Comparison of ENCODE assay signal across 16 mouse cellular contexts in the genomic region with DNA sequence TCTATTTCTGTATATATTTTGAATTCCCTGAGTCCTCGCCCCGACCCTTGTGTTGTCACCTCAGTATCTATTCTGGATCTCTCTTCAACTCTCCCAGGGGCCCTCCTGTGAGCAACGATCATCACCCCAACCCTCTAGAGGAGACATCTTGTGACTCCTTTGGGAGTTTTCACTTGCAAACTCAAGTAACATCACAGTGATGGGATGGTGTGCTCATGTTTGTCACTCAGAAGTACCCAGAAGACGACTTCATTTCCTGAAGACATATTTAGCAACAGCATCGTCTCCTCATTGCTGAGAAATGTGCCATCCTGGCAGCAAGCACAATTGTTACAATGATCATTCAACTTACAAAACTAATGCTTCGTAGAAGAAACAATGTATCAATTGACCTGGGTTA.
"Had no signal": no experiment of that assay in that cellular context is flagged by ENCODE, and none has a peak within 500 bp of the region (broad histone marks: within the 10 kb centered on the region; RNA-seq: fewer than 3 reads in every experiment).

No protein-coding gene starts in this region.

- H3K36me3 ChIP-seq: heart, embryonic 12.5 days; hindbrain, embryonic 10.5 days; hindbrain, embryonic 12.5 days; intestine, embryonic 15.5 days; limb, embryonic 10.5 days; limb, embryonic 12.5 days had no signal

- H3K4me3 ChIP-seq: gastrocnemius, adult 2 months; heart, adult 2 months; heart, embryonic 12.5 days; hindbrain, embryonic 10.5 days; hindbrain, embryonic 12.5 days; intestine, embryonic 15.5 days; layer of hippocampus, adult 2 months; left cerebral cortex, adult 2 months; limb, embryonic 10.5 days; limb, embryonic 12.5 days had no signal

- H3K27me3 ChIP-seq: heart, embryonic 12.5 days; intestine, embryonic 15.5 days; limb, embryonic 12.5 days had no signal

- DNase-seq: gastrocnemius, adult 2 months; gastrocnemius, postnatal 10 days; gastrocnemius, postnatal 25 days; heart, adult 2 months; heart, postnatal 10 days; heart, postnatal 4 days; liver had no signal

- H3K4me1 ChIP-seq: hindbrain, embryonic 10.5 days; intestine, embryonic 15.5 days; limb, embryonic 10.5 days; limb, embryonic 12.5 days had no signal

- H3K9me3 ChIP-seq: heart, embryonic 12.5 days; hindbrain, embryonic 10.5 days; hindbrain, embryonic 12.5 days; intestine, embryonic 15.5 days; limb, embryonic 10.5 days; limb, embryonic 12.5 days had no signal

- H3K27ac ChIP-seq: gastrocnemius, adult 2 months; heart, adult 2 months; hindbrain, embryonic 10.5 days; hindbrain, embryonic 12.5 days; hindbrain, embryonic 14.5 days; intestine, embryonic 15.5 days; layer of hippocampus, adult 2 months; left cerebral cortex, adult 2 months; limb, embryonic 10.5 days; limb, embryonic 12.5 days had no signal
